Mouse (Mus musculus): Measurements from ENCODE around the gene Ankrd16.

Ankrd16 gene

DNA sequence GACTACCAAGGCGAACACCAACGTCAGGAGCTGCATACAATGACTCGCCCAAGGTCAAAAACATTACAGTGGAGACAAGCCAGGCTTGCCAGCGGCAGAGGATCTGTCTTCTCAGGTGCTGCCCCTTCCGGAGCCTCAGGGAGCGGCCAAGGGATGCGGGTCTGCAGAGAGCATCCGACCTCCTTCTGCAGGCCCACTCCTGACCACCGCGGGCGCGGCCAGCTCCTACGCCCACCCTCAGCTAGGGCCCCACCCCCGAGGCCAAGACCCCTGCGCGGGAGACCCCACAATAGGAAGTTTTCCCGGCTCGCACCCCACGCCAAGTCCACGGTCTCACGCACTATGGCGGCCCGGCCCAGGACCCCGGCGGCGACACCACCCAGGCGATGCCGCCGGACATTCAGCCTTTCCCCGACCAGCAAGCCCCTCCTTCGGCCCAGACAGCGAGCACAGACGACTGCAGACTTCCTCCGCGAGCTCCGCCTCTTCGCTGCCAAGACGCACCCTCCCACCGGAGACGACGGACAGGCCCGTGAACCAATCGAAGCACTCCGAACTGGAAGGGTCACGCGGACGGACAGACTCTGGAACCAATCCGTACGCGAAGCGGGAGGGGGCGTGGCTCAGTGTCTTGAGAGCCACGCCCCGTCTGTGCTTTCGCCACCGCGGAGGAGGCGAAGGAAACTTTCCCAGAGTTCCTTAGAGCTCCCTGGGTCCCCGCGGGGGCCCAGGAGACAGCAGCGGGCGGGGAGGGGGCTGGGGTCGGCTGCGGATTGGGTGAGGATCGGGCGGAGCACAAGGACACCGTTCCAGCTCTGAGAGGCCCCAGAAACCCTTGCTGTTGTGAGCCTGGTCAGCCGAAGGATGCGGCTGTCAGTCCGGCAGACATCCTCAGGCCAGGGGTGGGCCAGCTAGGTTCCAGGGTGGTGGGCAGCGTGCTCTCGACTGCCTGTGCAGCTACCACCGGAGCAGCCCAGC, at the start of gene Ankrd16, which contains the start of gene Fbh1:
TSS of gene Ankrd16 (plus strand) at position 786 of the 978 bp plus-strand sequence.
TSS of gene Fbh1 (minus strand) at position 492 of the 978 bp plus-strand sequence.
- peak; percentile 100 for DNase-seq (ENCODE audit: low spot score in 2 of 2)

DNA sequence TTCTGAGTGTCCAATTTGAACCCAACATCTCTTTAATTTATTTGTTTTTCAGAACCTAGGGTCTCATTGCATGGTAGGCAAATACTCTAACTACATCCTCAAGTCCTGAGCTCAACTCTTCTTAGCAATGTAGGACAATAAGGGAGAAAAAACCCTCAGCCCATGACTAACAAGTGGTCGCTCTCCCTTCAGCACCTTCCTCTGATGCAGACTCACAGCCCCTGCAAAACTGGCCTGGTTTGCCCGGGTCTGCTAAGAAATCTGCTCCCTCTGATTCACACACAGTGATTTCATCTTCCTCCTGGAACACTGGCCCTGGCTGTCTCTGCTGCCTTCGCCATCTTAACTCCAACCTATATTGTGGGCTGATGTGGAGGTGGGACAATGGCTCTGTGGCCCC, 48.6 kb upstream of the Ankrd16 start:
- DNase-seq (ENCODE audit: low spot score in 2 of 2): no peak

DNA sequence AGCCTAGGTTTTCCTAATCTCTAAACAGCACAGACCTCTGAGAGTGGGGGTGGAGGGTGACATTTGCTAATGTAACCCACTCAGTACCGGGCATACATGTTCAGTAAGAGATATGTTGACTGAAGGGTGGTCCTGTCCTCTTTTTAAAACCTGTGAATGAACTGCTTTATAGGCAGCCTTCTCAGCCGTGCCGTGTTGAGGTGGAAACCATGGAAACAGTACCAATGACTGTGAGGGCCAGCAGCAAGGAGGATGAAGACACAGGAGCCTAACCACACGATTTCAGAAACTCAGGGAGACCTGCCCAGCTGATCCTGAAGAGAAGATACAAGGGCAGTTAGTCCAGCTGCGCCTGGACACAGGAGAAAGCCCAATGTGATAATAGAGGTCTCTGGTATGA, 44.7 kb upstream of the Ankrd16 start:
- no peak for DNase-seq (ENCODE audit: low spot score in 2 of 2)

DNA sequence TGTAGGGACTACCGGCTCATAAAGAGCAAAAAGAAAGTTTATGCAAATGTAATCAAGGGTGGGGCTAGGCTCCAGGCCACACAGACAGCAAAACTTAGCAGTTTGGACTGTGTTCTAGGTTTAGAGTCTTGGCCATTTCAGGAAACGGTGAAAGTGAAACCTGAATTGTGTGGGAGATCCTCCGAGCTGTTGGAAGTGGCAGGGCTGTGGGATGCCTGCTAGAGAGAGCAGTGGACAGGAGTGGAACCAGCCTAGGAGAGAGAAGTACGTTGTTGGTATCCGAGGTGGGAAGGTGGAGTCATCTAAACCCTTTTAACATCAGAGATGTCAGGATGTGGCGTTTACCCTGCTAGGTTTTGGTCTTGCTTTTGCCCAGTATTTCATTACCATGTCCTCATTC, 41.8 kb upstream of the Ankrd16 start:
- no peak for DNase-seq (ENCODE audit: low spot score in 2 of 2)

DNA sequence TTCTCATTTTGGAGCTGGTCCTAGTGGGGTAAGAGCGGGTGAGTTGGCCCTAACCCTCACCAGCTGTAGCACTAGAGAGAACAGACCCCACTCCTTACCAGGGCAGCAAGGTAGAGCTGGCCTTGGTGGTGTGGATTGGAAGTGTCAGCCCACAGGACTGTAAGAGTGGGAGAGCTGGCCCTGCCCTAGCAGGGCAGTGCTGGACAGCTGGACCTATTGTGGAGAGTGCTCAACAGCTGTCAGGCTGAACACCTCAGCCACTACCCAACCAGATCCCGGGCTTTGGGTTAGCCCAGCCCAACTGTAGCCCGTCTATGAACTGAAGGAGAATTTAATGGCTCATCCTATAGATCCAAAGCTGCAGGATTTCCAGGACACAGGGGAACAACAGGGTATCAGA, 38.9 kb upstream of the Ankrd16 start:
- no peak for DNase-seq (ENCODE audit: low spot score in 2 of 2)

DNA sequence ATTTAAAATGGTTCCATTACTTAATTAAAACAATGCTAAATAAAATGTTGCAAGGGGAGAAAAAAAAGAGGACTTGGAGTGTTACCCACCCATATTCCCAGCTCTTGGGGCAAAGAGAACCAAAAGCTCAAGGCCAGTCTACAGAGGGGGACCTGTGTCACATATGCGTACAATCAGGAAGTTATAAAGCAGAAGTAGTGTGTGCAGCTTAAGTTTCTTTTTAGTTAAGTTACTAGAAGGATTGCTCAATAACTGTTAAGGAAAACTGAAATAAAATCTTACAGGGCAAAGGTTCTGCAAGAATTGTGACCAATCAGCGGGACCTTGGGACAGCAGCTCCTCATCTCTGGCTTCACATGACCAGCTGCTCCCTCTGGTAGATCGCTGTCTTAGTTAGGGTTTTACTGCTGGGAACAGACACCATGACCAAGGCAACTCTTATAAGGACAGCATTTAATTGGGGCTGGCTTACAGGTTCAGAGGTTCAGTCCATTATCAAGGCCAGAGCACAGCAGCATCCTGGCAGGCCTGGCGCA, 38.1 kb upstream of the Ankrd16 start:
- no peak for DNase-seq (ENCODE audit: low spot score in 2 of 2)

DNA sequence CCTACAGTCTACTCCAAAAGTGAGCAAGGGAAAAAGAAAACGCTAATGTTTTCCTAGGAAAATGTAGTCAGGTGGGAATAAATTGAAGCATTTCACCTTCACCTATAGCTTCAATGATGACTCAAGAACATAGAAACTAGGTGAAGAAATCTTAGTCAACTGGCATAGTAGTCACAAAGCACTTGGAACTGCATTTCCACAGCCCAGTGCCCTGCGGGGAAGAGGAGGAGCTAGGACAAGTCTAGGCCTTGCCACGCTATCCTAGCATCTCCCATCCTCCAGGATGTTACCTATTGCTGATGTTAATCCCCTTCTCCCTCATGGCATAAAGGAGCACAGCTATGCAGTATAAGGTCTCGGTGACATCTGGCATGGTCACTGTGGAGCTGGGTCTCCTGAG, 15.1 kb upstream of the Ankrd16 start:
- DNase-seq (ENCODE audit: low spot score in 2 of 2): no peak

DNA sequence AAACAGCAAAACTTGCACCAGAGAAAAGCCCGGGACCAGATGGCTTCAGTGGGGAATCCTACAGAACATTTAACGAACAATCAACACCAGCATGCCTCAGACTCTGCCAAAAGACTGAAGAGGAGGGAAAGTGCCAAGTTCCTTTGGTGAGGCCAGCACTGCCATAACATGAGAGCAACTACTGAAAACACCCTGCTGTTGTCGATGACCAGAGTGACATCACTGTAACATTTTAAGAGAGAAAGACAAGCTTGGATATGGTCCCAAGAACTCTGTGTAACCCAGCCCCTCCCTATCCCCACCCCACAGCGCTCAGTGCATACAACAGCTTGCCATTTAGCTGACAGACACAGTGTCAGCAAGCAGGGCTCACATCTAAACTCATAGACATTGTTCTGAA, 12.0 kb upstream of the Ankrd16 start:
- no peak for DNase-seq (ENCODE audit: low spot score in 2 of 2)

DNA sequence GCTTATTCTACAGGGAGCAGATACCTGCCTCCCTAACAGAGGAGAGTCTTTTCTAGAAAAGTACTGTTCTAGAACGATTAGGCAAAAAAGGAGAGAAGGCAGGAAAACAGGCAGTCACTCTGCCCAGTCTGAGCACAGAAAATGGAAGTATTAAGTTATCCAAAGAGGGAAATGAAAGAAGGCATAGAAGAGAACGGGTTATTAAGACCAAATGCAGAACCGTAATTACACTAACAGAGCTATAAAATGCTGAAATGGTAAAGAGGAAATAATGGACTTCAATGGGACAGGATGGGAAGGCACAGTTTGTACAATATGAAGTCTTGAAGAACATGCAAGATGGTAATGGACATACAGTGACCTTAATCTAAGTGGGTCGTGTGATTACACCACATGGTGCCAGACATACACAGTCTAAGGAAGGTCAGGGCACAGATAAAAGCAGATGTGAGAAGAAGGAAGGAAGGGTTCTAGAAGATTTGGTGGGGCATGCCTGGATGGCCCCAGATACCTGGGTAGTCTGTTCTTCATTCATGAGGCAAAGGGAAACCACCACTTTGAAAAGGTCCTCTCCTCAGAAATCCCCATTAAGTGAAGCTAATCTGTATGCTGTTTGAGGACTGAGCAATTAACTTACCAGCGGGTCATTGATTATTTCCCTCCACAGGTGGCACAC, 11.1 kb upstream of the Ankrd16 start:
- no peak for DNase-seq (ENCODE audit: low spot score in 2 of 2)

DNA sequence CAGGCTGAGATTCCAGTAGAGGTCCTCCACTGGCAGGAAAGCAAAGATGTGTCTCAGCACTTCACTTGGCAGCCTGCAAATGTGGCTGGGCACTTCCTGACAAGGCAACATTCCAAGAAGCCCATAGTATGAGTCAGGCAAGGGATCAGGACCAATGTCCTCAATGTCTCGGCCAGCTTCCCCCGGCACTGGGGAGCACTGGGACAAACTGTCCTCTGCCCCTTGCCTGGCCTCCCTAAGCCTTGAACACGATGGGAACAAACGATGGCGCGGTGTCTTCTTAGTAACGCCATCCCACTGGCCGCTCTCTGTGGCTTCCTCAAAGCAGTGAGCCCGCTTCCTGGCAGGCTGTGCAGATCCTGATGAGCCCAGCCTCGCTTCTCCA, 10.5 kb upstream of the Ankrd16 start:
- no peak for DNase-seq (ENCODE audit: low spot score in 2 of 2)

DNA sequence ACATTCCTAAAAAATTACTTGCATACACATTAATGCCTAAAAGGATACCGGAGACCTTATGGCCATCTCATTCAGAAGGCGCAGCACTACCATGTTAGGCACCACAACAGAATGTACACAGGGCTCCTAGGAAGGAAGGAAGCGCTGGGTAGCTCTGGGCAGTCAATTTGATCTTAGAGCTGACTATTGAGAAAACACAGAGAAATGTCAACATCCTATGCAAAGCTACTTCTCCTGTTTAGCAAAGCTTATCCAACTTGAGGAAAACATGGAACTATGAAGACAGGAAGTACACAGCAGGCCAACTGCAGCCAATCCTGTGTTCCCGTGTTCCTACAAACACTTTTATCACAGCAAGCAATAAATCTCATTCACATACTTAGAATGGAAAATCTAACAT, 6.0 kb upstream of the Ankrd16 start:
- DNase-seq (ENCODE audit: low spot score in 2 of 2): no peak

DNA sequence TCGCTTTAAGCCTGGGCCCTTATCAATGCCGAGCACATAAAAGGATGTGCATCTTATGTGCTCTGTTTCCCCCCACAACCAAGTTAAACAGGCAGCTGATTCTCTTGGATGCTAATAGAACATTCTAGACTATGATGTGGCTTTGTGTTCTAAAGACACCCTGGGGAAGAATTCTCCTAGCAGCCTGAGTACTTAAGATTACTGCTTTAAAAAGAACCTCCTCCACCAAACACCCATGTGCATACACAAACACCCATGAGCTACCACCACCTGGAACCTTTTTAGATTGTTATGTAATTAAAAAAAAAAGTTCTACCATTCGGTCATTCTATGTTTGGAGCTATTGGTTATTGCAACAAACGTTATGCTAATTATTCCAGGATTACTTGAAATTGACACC, 5.3 kb upstream of the Ankrd16 start:
- DNase-seq (ENCODE audit: low spot score in 2 of 2): no peak

DNA sequence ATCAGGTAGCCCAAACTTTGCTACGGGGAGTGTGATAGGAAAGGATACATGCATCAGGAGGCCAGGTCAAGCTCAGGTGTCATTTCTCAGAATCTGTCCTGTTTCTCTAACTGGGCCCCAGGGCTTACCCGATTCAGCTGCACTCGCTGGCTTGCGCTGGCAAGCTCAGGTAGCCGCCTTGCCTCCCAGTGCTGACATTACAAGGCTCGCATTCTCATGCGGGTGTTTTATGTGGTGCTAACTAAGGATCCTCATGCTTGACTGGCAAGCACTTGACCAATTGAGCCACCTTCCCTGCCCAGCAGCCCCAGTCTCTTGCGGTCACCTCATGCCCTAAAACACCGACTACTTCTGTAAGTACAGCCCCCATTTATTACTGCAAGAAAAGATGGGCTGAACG, 3.2 kb upstream of the Ankrd16 start:
- no peak for DNase-seq (ENCODE audit: low spot score in 2 of 2)

DNA sequence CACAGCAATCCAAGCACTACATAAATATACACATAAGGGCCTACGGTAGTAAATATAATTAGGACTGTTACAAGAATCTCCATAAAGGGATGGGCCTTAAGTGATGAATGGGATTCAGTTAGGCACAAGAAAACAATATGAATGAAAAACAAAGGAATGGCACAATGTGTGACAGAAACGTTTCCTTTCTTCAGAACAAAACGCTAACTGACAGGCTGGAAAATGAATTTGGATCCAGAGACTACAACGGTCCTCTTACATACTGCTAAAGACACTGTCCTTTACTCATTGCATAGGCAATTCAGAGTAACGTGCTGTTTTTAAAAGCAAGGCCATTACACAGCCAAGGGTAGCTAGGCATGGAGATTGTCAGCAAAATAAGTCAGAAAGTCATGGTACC, 2.6 kb upstream of the Ankrd16 start:
- DNase-seq (ENCODE audit: low spot score in 2 of 2): no peak

DNA sequence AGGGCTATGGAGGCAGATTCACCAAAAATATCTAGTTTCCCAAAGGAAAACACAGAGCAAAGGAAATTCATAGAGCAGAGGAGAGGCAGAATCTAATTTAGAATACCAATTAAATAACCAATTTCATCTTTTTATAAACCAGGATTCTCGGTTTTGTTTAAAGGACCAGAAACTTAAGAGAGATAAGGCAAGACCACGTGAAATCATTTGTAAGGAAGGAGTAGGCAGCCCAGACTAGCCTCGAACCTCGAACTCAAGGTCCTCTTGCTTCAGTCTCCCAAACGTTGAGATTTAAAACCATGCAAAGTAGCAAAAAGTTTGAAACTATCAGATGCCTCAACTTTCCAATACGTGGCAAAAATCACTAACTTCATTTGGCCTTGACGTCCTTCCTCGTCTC, 1.3 kb upstream of the Ankrd16 start:
- no peak for DNase-seq (ENCODE audit: low spot score in 2 of 2)

DNA sequence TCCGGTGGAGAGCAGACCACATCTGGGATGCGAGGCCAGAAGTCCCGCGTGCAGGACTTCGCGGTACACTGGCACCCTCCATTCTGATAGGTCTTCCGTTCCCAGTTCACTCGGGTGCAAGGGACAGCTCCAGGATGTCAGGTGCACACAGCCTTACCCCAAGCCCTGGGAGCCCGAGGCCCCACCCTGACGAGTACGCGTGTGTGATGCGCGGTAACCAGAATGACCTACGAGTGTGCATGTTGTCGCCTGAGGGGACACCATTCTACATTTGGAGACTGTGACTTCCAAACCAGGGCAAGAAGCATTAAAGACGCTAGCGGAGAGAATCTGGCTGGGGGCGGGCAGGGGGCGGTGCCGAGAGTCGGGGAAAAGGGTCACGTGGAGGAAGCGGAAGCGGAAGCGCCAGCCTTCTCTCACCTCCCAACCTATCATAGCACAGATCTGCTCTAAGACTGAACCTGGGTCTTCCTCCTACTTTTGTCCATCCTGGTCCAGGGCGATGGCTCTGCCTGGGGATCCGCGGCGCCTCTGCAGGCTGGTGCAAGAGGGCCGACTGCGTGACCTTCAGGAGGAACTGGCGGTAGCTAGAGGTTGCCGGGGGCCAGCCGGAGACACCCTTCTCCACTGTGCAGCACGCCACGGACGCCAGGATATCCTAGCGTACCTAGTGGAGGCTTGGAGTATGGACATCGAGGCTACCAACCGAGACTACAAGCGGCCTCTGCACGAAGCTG, 579 bp downstream of the Ankrd16 start:
- peak; percentile 59 to 69 for DNase-seq (ENCODE audit: low spot score in 2 of 2)

DNA sequence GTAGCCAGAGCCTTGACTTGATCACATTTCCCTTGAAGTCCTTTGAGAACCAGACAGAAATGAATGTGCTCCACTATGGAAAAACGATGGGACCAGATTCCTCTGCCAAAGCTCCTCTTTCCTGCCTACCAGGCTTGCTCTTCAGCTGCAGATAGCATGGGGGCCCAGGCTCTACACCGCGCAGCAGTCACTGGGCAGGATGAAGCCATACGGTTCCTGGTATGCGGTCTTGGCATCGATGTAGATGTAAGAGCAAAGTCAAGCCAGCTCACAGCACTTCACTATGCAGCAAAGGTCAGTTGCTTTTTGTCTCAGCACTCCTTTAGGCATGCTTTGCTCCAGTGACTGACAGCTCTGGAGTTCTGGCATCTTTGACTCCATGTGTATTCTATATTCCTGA, 6.5 kb downstream of the Ankrd16 start:
- DNase-seq (ENCODE audit: low spot score in 2 of 2): no peak

DNA sequence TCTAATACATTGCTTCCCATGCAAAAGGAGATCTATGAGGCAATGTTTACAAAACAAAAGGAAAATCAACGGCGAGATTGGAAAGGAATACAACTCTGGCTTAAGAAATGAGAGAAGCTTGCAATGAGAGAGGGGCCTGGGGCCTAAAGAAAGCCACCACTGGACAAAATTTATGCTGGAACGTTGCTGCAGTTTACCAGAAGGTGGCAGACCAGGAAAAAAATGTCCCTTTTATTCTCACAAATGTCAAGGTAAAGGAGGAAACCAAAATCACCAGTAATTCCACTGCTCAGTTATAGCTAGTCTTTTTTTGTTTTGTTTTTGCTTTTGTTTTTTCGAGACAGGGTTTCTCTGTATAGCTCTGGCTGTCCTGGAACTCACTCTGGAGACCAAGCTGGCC, 17.0 kb downstream of the Ankrd16 start:
- no peak for DNase-seq (ENCODE audit: low spot score in 2 of 2)

DNA sequence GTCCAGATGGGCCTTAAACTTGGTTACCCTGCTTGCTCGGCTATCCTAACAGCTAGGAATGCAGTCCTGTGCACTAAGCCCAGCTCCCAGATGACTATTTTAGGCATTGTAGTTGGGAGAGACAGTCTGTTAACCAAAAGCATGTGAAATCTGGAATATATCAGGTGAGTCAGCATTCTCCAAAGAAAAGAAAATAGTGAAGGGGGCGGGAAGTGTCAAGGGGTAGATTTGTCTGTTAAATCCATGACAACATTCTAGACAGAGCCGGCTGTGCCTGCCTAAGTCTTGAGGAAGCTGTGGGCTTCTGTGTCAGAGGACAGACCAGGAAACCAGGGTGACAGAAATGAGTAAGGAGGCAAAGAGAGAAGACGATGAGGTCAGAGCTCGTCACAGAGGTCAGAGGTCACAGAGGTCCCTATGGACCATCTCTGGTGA, 20.3 kb downstream of the Ankrd16 start:
- DNase-seq (ENCODE audit: low spot score in 2 of 2): no peak

DNA sequence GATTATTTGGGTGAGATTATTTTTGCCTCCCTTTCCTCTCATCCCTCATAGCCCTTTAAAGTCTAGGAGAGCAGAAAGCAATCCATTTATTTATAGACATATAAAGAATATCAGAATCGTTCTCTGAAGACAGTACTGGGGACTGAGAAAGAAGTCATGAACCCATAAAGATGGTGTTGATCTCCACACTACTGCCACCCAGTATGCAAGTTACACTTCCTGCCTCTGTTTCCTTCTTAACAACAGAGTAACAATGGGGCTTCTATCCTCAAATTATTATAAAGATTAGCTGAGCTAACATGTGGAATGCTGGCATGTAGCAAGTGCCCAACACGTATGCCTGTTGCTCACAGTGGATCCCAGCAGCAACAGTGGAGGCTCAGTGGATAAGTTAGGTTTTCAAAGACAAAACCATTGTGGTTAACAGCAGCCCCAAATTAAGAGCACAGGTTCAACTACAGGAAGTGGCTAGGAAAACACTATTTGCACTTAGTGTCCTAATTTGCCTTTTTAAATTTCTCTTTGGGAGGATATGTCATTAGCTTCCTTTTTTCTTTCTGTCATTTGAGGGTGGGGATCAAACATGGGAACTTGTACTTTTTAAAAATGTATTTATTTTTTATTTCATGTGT, 23.7 kb downstream of the Ankrd16 start:
- DNase-seq (ENCODE audit: low spot score in 2 of 2): no peak
